Mouse (Mus musculus) spleen, adult 12 weeks (tissue): ENCODE measurements around the gene Kmt2d.
A peak's percentile ranks its signal among the peaks of the same experiment; 100 is the strongest.
"Not testable (repeated sequence)": the region's sequence is repeated elsewhere in the genome, so short reads cannot be mapped to it uniquely, and the experiment has no call there.

Source experiments
- DNase-seq: peaks from one replicate; pipeline ENCODE4 v3.0.0; 2022; ENCODE audit warnings: low spot score

The Kmt2d gene

GRCm38 (mm10) chr15:98871070-98871915, at the start of gene Kmt2d:
Gene Kmt2d (minus strand): TSS chr15:98871204.
- DNase-seq, result peak; percentile 32

- not testable (repeated sequence) for DNase-seq
These were observed 47.5 kb upstream of the Kmt2d start for GRCm38 (mm10) chr15:98918499-98918895.

- DNase-seq, result peak; percentile 96
These were observed 46.8 kb upstream of the Kmt2d start, which contains the start of gene Lmbr1l for GRCm38 (mm10) chr15:98917538-98918498. Gene Lmbr1l (minus strand): TSS chr15:98918231.

- no peak for DNase-seq
These were observed 46.1 kb upstream of the Kmt2d start for GRCm38 (mm10) chr15:98917091-98917490.

- no peak for DNase-seq
These were observed 45.0 kb upstream of the Kmt2d start for GRCm38 (mm10) chr15:98916016-98916415.

- no peak for DNase-seq
These were observed 43.9 kb upstream of the Kmt2d start for GRCm38 (mm10) chr15:98914903-98915302.

- no peak for DNase-seq
These were observed 33.7 kb upstream of the Kmt2d start for GRCm38 (mm10) chr15:98904692-98905091.

GRCm38 (mm10) chr15:98902600-98902999, 31.6 kb upstream of the Kmt2d start:
- no peak for DNase-seq

- DNase-seq, result no peak
These were observed 30.5 kb upstream of the Kmt2d start for GRCm38 (mm10) chr15:98901530-98901929.

- no peak for DNase-seq
These were observed 27.2 kb upstream of the Kmt2d start, which contains the start of gene Dhh for GRCm38 (mm10) chr15:98897928-98898800. Gene Dhh (minus strand): TSS chr15:98898540.

GRCm38 (mm10) chr15:98897495-98897894, 26.5 kb upstream of the Kmt2d start:
- no peak for DNase-seq

GRCm38 (mm10) chr15:98895635-98896589, 24.9 kb upstream of the Kmt2d start:
- no peak for DNase-seq

GRCm38 (mm10) chr15:98894746-98895634, 24.0 kb upstream of the Kmt2d start:
- DNase-seq, result no peak

- DNase-seq, result no peak
These were observed 23.1 kb upstream of the Kmt2d start, which contains the start of gene Rhebl1 for GRCm38 (mm10) chr15:98893940-98894745. Gene Rhebl1 (minus strand): TSS chr15:98894540.

- no peak for DNase-seq
These were observed 22.0 kb upstream of the Kmt2d start for GRCm38 (mm10) chr15:98893036-98893435.

GRCm38 (mm10) chr15:98891907-98892606, 21.1 kb upstream of the Kmt2d start:
- DNase-seq, result no peak

- DNase-seq, result no peak
These were observed 20.3 kb upstream of the Kmt2d start for GRCm38 (mm10) chr15:98891198-98891742.
